Mouse (Mus musculus) limb, embryonic 14.5 days (tissue): ENCODE data around the gene Tanc1. TPM values are rescaled to one million over a fixed set of nuclear protein-coding genes. Genes with fewer than 3 reads are reported as not detected.

ENCODE experiments used
- ATAC-seq: fragments of 200-750 bp; cut with Nextera tagmentation; 2 replicates; pipeline ENCODE4 v1.8.0; 2017; ENCODE audit warnings: low read depth, moderate number of reproducible peaks, moderate TSS enrichment; ENCODE audit not compliant: low FRiP score
- DNase-seq: peaks from one replicate; pipeline ENCODE4 v3.0.0-alpha.2; 2015; ENCODE audit warnings: low spot score
- H3K27ac ChIP-seq: fragments of 300-500 bp; sonication (generic); replicated peaks from 2 replicates; pipeline ENCODE4 v1.5.1; 2014; ENCODE audit warnings: low read depth, mild to moderate bottlenecking, low read length, moderate library complexity, mixed read lengths
- H3K27me3 ChIP-seq: fragments of 300-500 bp; sonication (generic); 2 replicates; pipeline ENCODE4 v1.6.1; 2014; ENCODE audit warnings: low read length, mixed read lengths; ENCODE audit not compliant: control insufficient read depth, insufficient read depth
- H3K36me3 ChIP-seq: fragments of 300-500 bp; sonication (generic); 2 replicates; pipeline ENCODE4 v1.6.1; 2014; ENCODE audit warnings: mild to moderate bottlenecking, low read length, moderate library complexity, mixed read lengths; ENCODE audit not compliant: control insufficient read depth, insufficient read depth
- H3K4me1 ChIP-seq: fragments of 300-500 bp; sonication (generic); 2 replicates; pipeline ENCODE4 v1.6.1; 2014; ENCODE audit warnings: antibody characterized with exemption, low read length, mixed read lengths; ENCODE audit not compliant: control insufficient read depth, insufficient read depth
- H3K4me2 ChIP-seq: fragments of 300-500 bp; sonication (generic); replicated peaks from 2 replicates; pipeline ENCODE4 v1.6.1; 2014; ENCODE audit warnings: low read depth, mild to moderate bottlenecking, low read length, moderate library complexity; ENCODE audit not compliant: severe bottlenecking
- H3K4me3 ChIP-seq: fragments of 300-500 bp; sonication (generic); replicated peaks from 2 replicates; pipeline ENCODE4 v1.5.1; 2014; ENCODE audit warnings: low read length
- H3K9ac ChIP-seq: fragments of 300-500 bp; sonication (generic); 2 replicates; pipeline ENCODE4 v1.6.1; 2014; ENCODE audit warnings: mild to moderate bottlenecking, low read depth, low read length, moderate library complexity; ENCODE audit not compliant: severe bottlenecking
- H3K9me3 ChIP-seq: fragments of 300-500 bp; sonication (generic); 2 replicates; pipeline ENCODE4 v1.6.1; 2016; ENCODE audit warnings: low read length; ENCODE audit not compliant: control insufficient read depth
- POLR2A ChIP-seq: fragments of 200-500 bp; IDR thresholded peaks from 2 replicates; pipeline ENCODE4 v1.8.0; 2012; ENCODE audit warnings: inconsistent platforms, mild to moderate bottlenecking, moderate library complexity, borderline replicate concordance; ENCODE audit not compliant: insufficient read depth, insufficient read length; ENCODE audit errors: extremely low read depth
- WGBS: fragments of 180-500 bp; shearing (Covaris S2); extraction: QIAGEN DNeasy Blood & Tissue Kit; methylation state at CpG from one replicate; pipeline ENCODE4 v1.1.7; 2014; 5-methylcytosine and 5-hydroxymethylcytosine counted together
- polyA plus RNA-seq, 2 experiments: library from polyadenylated mRNA; depleted of rRNA in 1 of 2; stranded (reverse) in 1 of 2; unstranded in 1 of 2; fragments of >200 nt; fragmentation: Nextera tagmentation in 1 of 2; extraction: Ambion mirVana in 1 of 2; gene quantifications; 2 replicates each; pipeline versions ENCODE4 v1.2.1 to v1.2.3; 2012 to 2014

The Tanc1 gene
- polyA plus RNA-seq, 2 experiments = 24.1 to 35.3 TPM

DNA sequence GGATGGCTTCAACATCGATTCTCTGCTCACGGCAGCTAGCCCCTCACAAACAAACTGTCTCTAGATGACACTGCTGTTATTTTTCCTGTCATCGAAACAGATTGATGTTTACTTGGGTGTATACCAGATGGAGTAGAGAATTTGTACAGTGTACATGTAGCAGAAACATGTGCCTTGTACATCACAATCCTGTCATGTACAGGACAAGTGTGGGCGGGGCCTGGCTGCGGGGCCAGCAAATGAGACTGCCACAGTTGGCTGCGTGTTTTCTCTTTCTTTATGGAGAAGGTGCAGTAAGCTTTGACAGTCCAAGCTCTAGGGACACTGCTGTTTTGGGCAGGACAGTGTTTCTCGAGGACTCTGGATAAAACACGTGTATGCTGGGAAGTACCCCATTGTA, 127.2 kb downstream of the Tanc1 start:
- Histone ChIP-seq H3K4me1 (peaks cover 39% of the 10 kb centered on the region), H3K4me2 (no peak overlapping the region), H3K4me3 (no peak overlapping the region), H3K36me3 (no peaks in the 10 kb centered on the region), H3K27ac (no peak overlapping the region), H3K9me3 (no peaks in the 10 kb centered on the region), H3K27me3 (no peaks in the 10 kb centered on the region), H3K9ac (no peak overlapping the region)
- no peak for DNase-seq
- TF ChIP-seq POLR2A = no peak
- 88% methylated on average over 8 of the region's 8 CpGs for WGBS
- no peak for ATAC-seq

DNA sequence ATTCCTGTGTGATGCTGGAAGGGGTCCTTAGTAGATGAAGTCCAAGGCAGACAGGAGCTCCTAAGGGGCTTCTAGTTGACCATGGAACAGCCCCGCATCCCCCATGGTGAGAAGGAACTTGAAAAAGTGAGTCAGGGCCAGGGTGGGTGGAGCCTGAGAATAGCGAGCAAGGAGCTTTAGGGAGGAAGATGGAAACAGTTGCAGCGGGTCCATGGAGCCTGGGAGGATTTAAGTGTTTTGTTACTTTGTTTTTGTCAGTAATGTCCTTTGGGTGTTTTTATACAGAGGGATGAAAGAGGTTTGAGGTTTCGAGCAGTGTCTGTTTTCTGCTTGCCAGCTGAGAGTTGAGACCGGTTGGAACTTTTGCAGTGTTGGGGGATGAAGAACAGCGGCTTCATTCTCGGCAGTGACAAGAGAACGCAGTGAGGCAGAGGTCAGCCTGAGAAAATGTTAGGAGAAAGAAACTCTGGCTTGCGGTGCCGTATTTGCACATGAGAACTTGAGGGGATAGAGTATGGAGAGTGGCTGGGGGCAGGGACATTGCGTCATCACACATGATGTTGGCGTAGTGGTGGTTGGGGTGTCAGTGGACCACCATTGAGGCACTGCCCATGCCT, 130.8 kb downstream of the Tanc1 start:
- H3K4me3 ChIP-seq = no peak overlapping the region
- H3K27ac ChIP-seq = no peak overlapping the region; the same call in 1 of the 2 replicates
- no peak overlapping the region for H3K9ac ChIP-seq
- H3K4me1 ChIP-seq = peaks cover 22% of the 10 kb centered on the region; the same call in 1 of the 2 replicates
- no peaks in the 10 kb centered on the region for H3K9me3 ChIP-seq
- 56% methylated on average over 12 of the region's 12 CpGs for WGBS
- H3K36me3 ChIP-seq = peaks cover 2% of the 10 kb centered on the region; the same call in 1 of the 2 replicates
- peak; percentile 39; the same call in 1 of the 2 replicates for ATAC-seq
- DNase-seq = no peak
- H3K27me3 ChIP-seq = no peaks in the 10 kb centered on the region
- H3K4me2 ChIP-seq = no peak overlapping the region
- no peak for TF ChIP-seq POLR2A

DNA sequence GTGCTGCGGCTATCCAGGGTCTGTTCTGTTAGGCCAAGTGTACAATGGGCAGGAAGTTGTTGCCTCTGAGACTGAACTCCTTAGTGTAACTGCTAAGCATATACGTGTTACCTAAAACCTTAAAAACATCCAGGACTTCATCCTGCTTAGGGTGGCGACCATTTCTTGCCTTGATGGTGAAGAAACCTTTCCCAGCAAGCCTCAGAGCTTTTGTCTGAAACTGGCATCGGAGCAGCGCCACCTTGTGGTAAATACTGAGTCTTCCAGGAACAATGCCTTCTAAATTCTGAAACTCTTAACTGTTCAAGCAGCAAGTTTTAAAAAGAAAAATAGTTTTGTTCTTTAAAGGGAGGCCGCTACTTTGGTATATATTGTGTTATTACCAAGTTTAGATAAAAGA, 133.6 kb downstream of the Tanc1 start:
- Histone ChIP-seq H3K9ac (no peak overlapping the region), H3K4me1 (peaks cover 25% of the 10 kb centered on the region; the same call in 1 of the 2 replicates), H3K9me3 (no peaks in the 10 kb centered on the region), H3K36me3 (peaks cover 2% of the 10 kb centered on the region; the same call in 1 of the 2 replicates), H3K27ac (no peak overlapping the region), H3K4me3 (no peak overlapping the region), H3K4me2 (no peak overlapping the region), H3K27me3 (no peaks in the 10 kb centered on the region)
- 30% methylated on average over 6 of the region's 6 CpGs for WGBS
- DNase-seq (peak; percentile 79), ATAC-seq (no peak)
- no peak for TF ChIP-seq POLR2A

GRCm38 (mm10) chr2:59746070-59746469, 134.2 kb downstream of the Tanc1 start:
- DNase-seq (no peak), ATAC-seq (no peak)
- peaks cover 25% of the 10 kb centered on the region; the same call in 1 of the 2 replicates for H3K4me1 ChIP-seq
- H3K27ac ChIP-seq = no peak overlapping the region
- no peaks in the 10 kb centered on the region for H3K9me3 ChIP-seq
- H3K27me3 ChIP-seq = no peaks in the 10 kb centered on the region
- peaks cover 2% of the 10 kb centered on the region; the same call in 1 of the 2 replicates for H3K36me3 ChIP-seq
- WGBS = 83% methylated on average over 9 of the region's 9 CpGs
- no peak overlapping the region for H3K4me3 ChIP-seq
- H3K9ac ChIP-seq = no peak overlapping the region
- no peak for TF ChIP-seq POLR2A
- no peak overlapping the region for H3K4me2 ChIP-seq

GRCm38 (mm10) chr2:59747757-59748156, 135.9 kb downstream of the Tanc1 start:
- Histone ChIP-seq H3K27me3 (no peaks in the 10 kb centered on the region), H3K4me2 (no peak overlapping the region), H3K4me1 (peaks cover 12% of the 10 kb centered on the region; the same call in 1 of the 2 replicates), H3K27ac (no peak overlapping the region), H3K9me3 (no peaks in the 10 kb centered on the region), H3K9ac (no peak overlapping the region), H3K36me3 (peaks cover 2% of the 10 kb centered on the region; the same call in 1 of the 2 replicates), H3K4me3 (no peak overlapping the region)
- ATAC-seq = no peak
- DNase-seq = no peak
- TF ChIP-seq POLR2A = no peak
- 83% methylated on average over 9 of the region's 9 CpGs for WGBS
